Mouse (Mus musculus): Measurements from ENCODE around the gene Smoc1.

DNA sequence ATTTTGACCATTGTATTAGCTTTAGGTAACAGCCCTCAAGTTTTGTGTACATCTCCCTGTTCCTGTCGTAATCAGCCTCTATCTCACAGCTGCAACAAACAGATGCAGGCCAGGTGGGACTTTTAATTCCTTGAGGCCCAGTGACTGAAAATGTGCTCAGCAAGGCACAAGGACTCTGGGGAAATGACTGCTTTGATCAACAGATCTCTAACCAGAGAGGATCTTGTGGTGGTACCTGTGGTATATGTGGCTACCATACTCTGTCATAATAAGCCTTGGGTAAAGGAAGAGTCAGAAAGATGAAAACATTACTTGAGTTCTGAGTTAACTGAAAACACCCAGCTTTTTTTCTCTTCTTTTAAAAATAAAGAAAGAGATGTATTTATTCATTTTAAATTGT is 32.8 kb upstream of the Smoc1 start:
- TF ChIP-seq POLR2A (IDR thresholded peaks at IDR 0.05; ENCODE audit: insufficient read length, low read depth) (no peak), MAX (IDR thresholded peaks at IDR 0.05; ENCODE audit: low read depth) (no peak), POLR2AphosphoS2 (IDR thresholded peaks at IDR 0.05; ENCODE audit: insufficient read length, low read depth) (no peak), MYOD1 (IDR thresholded peaks at IDR 0.05; ENCODE audit: control insufficient read depth in 1 of 3, insufficient read length in 2 of 3, low read depth in 2 of 3) (no peak), TCF12 (IDR thresholded peaks at IDR 0.05; ENCODE audit: insufficient read depth, poor library complexity, severe bottlenecking) (no peak)
